Mouse (Mus musculus): ENCODE results near the gene Arhgef33.

Gene Arhgef33

GRCm38 (mm10) chr17:80446470-80446869, 139.3 kb downstream of the Arhgef33 start:
- DNase-seq (ENCODE audit: low spot score), result no peak
